Mouse (Mus musculus) liver, postnatal 0 days (tissue): ENCODE measurements around the gene Sox21.

Experiments used
- CTCF ChIP-seq: sonication (generic); IDR thresholded peaks from 2 replicates; pipeline ENCODE4 v1.5.1; 2016; ENCODE audit warnings: antibody characterized with exemption, low read depth
- EP300 ChIP-seq: IDR thresholded peaks from 2 replicates; pipeline ENCODE4 v1.6.1; 2016; ENCODE audit warnings: antibody characterized with exemption, low read depth, mild to moderate bottlenecking

- TF ChIP-seq CTCF (peak; percentile 50), EP300 (no peak)
Observed at GRCm38 (mm10) chr14:118209642-118210041, 27.2 kb downstream of the Sox21 start.
